Mouse (Mus musculus) stomach, embryonic 14.5 days (tissue): ENCODE results near the gene Eea1. TPM values are rescaled to one million over a fixed set of nuclear protein-coding genes. Genes with fewer than 3 reads are reported as not detected.
"Not testable (repeated sequence)": the region's sequence is repeated elsewhere in the genome, so short reads cannot be mapped to it uniquely, and the experiment has no call there.

Experiments
- ATAC-seq: fragments of 200-750 bp; cut with Nextera tagmentation; 2 replicates; pipeline ENCODE4 v1.8.0; 2017; ENCODE audit warnings: low read depth, moderate TSS enrichment; ENCODE audit not compliant: insufficient number of reproducible peaks, insufficient read depth, low FRiP score
- H3K27ac ChIP-seq: fragments of 300-500 bp; sonication (generic); 2 replicates; pipeline ENCODE4 v1.5.1; 2014; ENCODE audit warnings: mild to moderate bottlenecking, low read length, moderate library complexity, mixed read lengths
- H3K27me3 ChIP-seq: fragments of 300-500 bp; sonication (generic); 2 replicates; pipeline ENCODE4 v1.6.1; 2014; ENCODE audit warnings: low read length, control low read depth, mixed read lengths; ENCODE audit not compliant: control insufficient read depth, insufficient read depth
- H3K36me3 ChIP-seq: fragments of 300-500 bp; sonication (generic); 2 replicates; pipeline ENCODE4 v1.6.1; 2014; ENCODE audit warnings: mild to moderate bottlenecking, control low read depth, low read length, moderate library complexity, mixed read lengths; ENCODE audit not compliant: control insufficient read depth, insufficient read depth
- H3K4me1 ChIP-seq: fragments of 300-500 bp; sonication (generic); 2 replicates; pipeline ENCODE4 v1.6.1; 2014; ENCODE audit warnings: low read length, control low read depth, mixed read lengths; ENCODE audit not compliant: control insufficient read depth, insufficient read depth
- H3K4me2 ChIP-seq: fragments of 300-500 bp; sonication (generic); replicated peaks from 2 replicates; pipeline ENCODE4 v1.6.1; 2014; ENCODE audit warnings: low read depth, low read length, control low read depth
- H3K4me3 ChIP-seq: fragments of 300-500 bp; sonication (generic); 2 replicates; pipeline ENCODE4 v1.5.1; 2014; ENCODE audit warnings: low read depth, low read length, control low read depth
- H3K9ac ChIP-seq: fragments of 300-500 bp; sonication (generic); replicated peaks from 2 replicates; pipeline ENCODE4 v1.6.1; 2014; ENCODE audit warnings: low read depth, mild to moderate bottlenecking, control low read depth, low read length, moderate library complexity, mixed read lengths
- H3K9me3 ChIP-seq: fragments of 300-500 bp; sonication (generic); 2 replicates; pipeline ENCODE4 v1.6.1; 2016; ENCODE audit warnings: low read depth, low read length, control low read depth; ENCODE audit not compliant: control insufficient read depth
- WGBS: fragments of 180-500 bp; shearing (Covaris S2); extraction: QIAGEN DNeasy Blood & Tissue Kit; methylation state at CpG from one replicate; pipeline ENCODE4 v1.1.7; 2014; 5-methylcytosine and 5-hydroxymethylcytosine counted together
- polyA plus RNA-seq: library from polyadenylated mRNA; unstranded; fragments of >200 nt; fragmentation: Nextera tagmentation; extraction: Ambion mirVana; gene quantifications from 2 replicates; pipeline ENCODE4 v1.2.1, GENCODE M21; 2014

Eea1 gene
- polyA plus RNA-seq, 1 experiment from 2014 or later, result 27.8 TPM

- Histone ChIP-seq H3K27me3 (no peaks in the 10 kb centered on the region), H3K27ac (no peak overlapping the region), H3K4me1 (no peaks in the 10 kb centered on the region), H3K9ac (no peak overlapping the region), H3K4me2 (no peak overlapping the region), H3K4me3 (no peak overlapping the region), H3K9me3 (no peaks in the 10 kb centered on the region), H3K36me3 (no peaks in the 10 kb centered on the region)
- no peak for ATAC-seq
- 78% methylated on average over 6 of the region's 6 CpGs for WGBS
These were observed 35.8 kb upstream of the Eea1 start for GRCm38 (mm10) chr10:95904668-95905067.

GRCm38 (mm10) chr10:95909246-95909909 is 31.1 kb upstream of the Eea1 start:
- H3K9me3 ChIP-seq, result no peaks in the 10 kb centered on the region
- no peak overlapping the region for H3K4me3 ChIP-seq
- H3K9ac ChIP-seq, result no peak overlapping the region
- H3K4me2 ChIP-seq, result no peak overlapping the region
- H3K27ac ChIP-seq, result no peak overlapping the region
- H3K27me3 ChIP-seq, result no peaks in the 10 kb centered on the region
- ATAC-seq, result no peak
- WGBS, result 90% methylated on average over 4 of the region's 4 CpGs
- no peaks in the 10 kb centered on the region for H3K36me3 ChIP-seq
- no peaks in the 10 kb centered on the region for H3K4me1 ChIP-seq

- Histone ChIP-seq H3K27me3 (no peaks in the 10 kb centered on the region), H3K4me3 (no peak overlapping the region), H3K4me1 (no peaks in the 10 kb centered on the region), H3K9me3 (no peaks in the 10 kb centered on the region), H3K9ac (no peak overlapping the region), H3K36me3 (no peaks in the 10 kb centered on the region), H3K4me2 (no peak overlapping the region), H3K27ac (no peak overlapping the region)
- 84% methylated on average over 5 of the region's 5 CpGs for WGBS
- ATAC-seq, result no peak
These were observed 29.4 kb upstream of the Eea1 start for GRCm38 (mm10) chr10:95911016-95911415.

- H3K4me2 ChIP-seq, result no peak overlapping the region
- H3K4me1 ChIP-seq, result no peaks in the 10 kb centered on the region
- no peaks in the 10 kb centered on the region for H3K9me3 ChIP-seq
- 89% methylated on average over 5 of the region's 5 CpGs for WGBS
- no peak overlapping the region for H3K9ac ChIP-seq
- no peak overlapping the region for H3K27ac ChIP-seq
- H3K36me3 ChIP-seq, result no peaks in the 10 kb centered on the region
- ATAC-seq, result no peak
- no peak overlapping the region for H3K4me3 ChIP-seq
- H3K27me3 ChIP-seq, result no peaks in the 10 kb centered on the region
These were observed 25.8 kb upstream of the Eea1 start for GRCm38 (mm10) chr10:95914434-95915174.

GRCm38 (mm10) chr10:95918716-95919115 is 21.7 kb upstream of the Eea1 start:
- Histone ChIP-seq H3K36me3 (no peaks in the 10 kb centered on the region), H3K27me3 (no peaks in the 10 kb centered on the region), H3K4me1 (no peaks in the 10 kb centered on the region), H3K4me3 (no peak overlapping the region), H3K27ac (no peak overlapping the region), H3K9me3 (no peaks in the 10 kb centered on the region), H3K9ac (no peak overlapping the region), H3K4me2 (no peak overlapping the region)
- 42% methylated on average over 3 of the region's 3 CpGs for WGBS
- ATAC-seq, result no peak

- 62% methylated on average over 6 of the region's 6 CpGs for WGBS
- ATAC-seq, result no peak
These were observed 16.9 kb upstream of the Eea1 start for GRCm38 (mm10) chr10:95923263-95924217.

GRCm38 (mm10) chr10:95933631-95934030 is 6.8 kb upstream of the Eea1 start:
- ATAC-seq, H3K4me2 ChIP-seq, H3K27ac ChIP-seq, H3K4me1 ChIP-seq, H3K4me3 ChIP-seq, H3K9me3 ChIP-seq, H3K9ac ChIP-seq, H3K27me3 ChIP-seq, H3K36me3 ChIP-seq: not testable (repeated sequence)
- WGBS, result 93% methylated on average over 13 of the region's 13 CpGs

More at GRCm38 (mm10) chr10:95923263-95924217, 16.9 kb upstream of the Eea1 start:
- no peaks in the 10 kb centered on the region for H3K9me3 ChIP-seq
- H3K4me2 ChIP-seq, result no peak overlapping the region
- no peaks in the 10 kb centered on the region for H3K4me1 ChIP-seq
- no peaks in the 10 kb centered on the region for H3K27me3 ChIP-seq
- no peaks in the 10 kb centered on the region for H3K36me3 ChIP-seq
- H3K9ac ChIP-seq, result no peak overlapping the region
- no peak overlapping the region for H3K27ac ChIP-seq
- H3K4me3 ChIP-seq, result no peak overlapping the region
